Mouse (Mus musculus): ENCODE data around the gene Twist1.

The Twist1 gene

GRCm38 (mm10) chr12:33966490-33967415 is 9.3 kb downstream of the Twist1 start:
- no peak for DNase-seq

GRCm38 (mm10) chr12:33967514-33967913 is 10.0 kb downstream of the Twist1 start:
- DNase-seq: no peak

- DNase-seq: no peak
Measured at GRCm38 (mm10) chr12:33968041-33968897, 10.8 kb downstream of the Twist1 start.

- no peak for DNase-seq
Measured at GRCm38 (mm10) chr12:33968898-33969178, 11.4 kb downstream of the Twist1 start.

GRCm38 (mm10) chr12:33980159-33980558 is 22.7 kb downstream of the Twist1 start:
- DNase-seq: no peak

- DNase-seq: no peak
Measured at GRCm38 (mm10) chr12:33981433-33981832, 24.0 kb downstream of the Twist1 start.

GRCm38 (mm10) chr12:33993127-33993526 is 35.7 kb downstream of the Twist1 start:
- no peak for DNase-seq

Measured in right cerebral cortex, postnatal 25 days (tissue).